Mouse (Mus musculus) liver, embryonic 14.5 days (tissue): ENCODE measurements around the gene Pi4ka.

Experiments
- CTCF ChIP-seq: IDR thresholded peaks from 2 replicates; pipeline ENCODE4 v1.5.1; 2016; ENCODE audit warnings: antibody characterized with exemption, low read depth, control low read depth
- EP300 ChIP-seq: IDR thresholded peaks from 2 replicates; pipeline ENCODE4 v1.6.1; 2016; ENCODE audit warnings: antibody characterized with exemption, low read depth

- TF ChIP-seq CTCF (no peak), EP300 (no peak)
Measured at GRCm38 (mm10) chr16:17392784-17393183, 13.3 kb downstream of the Pi4ka start.
